Mouse (Mus musculus) C2C12 (cell line): ENCODE results near the gene Ccser2. TPM values are rescaled to one million over a fixed set of nuclear protein-coding genes. Genes with fewer than 3 reads are reported as not detected.

Experiments used
- H3K27me3 ChIP-seq: one replicate; pipeline ENCODE4 v1.6.1; 2011; ENCODE audit not compliant: control insufficient read depth, insufficient read depth, insufficient read length
- H3K36me3 ChIP-seq: one replicate; pipeline ENCODE4 v1.6.1; 2011; ENCODE audit not compliant: control insufficient read depth, insufficient read depth
- H3K4me3 ChIP-seq: one replicate; pipeline ENCODE4 v1.5.1; 2011; ENCODE audit warnings: mild to moderate bottlenecking, control low read depth; ENCODE audit not compliant: poor library complexity, insufficient read depth, severe bottlenecking
- H3K79me2 ChIP-seq: one replicate; pipeline ENCODE4 v1.6.1; 2011; ENCODE audit not compliant: control insufficient read depth, insufficient read depth
- H3K79me3 ChIP-seq: one replicate; pipeline ENCODE4 v1.6.1; 2011; ENCODE audit warnings: low read depth, control low read depth
- H3ac ChIP-seq: one replicate; pipeline ENCODE3; 2011; ENCODE audit warnings: low read depth; ENCODE audit not compliant: control insufficient read depth, insufficient read length
- CEBPB ChIP-seq: IDR thresholded peaks from one replicate; pipeline ENCODE4 v1.6.1; 2011; ENCODE audit warnings: low read depth, mild to moderate bottlenecking, control low read depth, moderate library complexity
- CTCF ChIP-seq: IDR thresholded peaks from one replicate; pipeline ENCODE4 v1.5.1; 2011; ENCODE audit not compliant: control insufficient read depth, insufficient read depth, insufficient read length
- FOSL1 ChIP-seq: IDR thresholded peaks from one replicate; pipeline ENCODE4 v1.8.0; 2011; ENCODE audit warnings: mild to moderate bottlenecking, low read length; ENCODE audit not compliant: poor library complexity, insufficient read depth, severe bottlenecking
- MAX ChIP-seq: IDR thresholded peaks from one replicate; pipeline ENCODE4 v1.6.1; 2011; ENCODE audit warnings: mild to moderate bottlenecking, control low read depth
- MYOD1 ChIP-seq: IDR thresholded peaks from one replicate; pipeline ENCODE4 v1.6.1; 2011; ENCODE audit warnings: low read depth; ENCODE audit not compliant: control insufficient read depth, insufficient read length
- MYOG ChIP-seq: IDR thresholded peaks from one replicate; pipeline ENCODE4 v1.6.1; 2011; ENCODE audit not compliant: control insufficient read depth, insufficient read length; ENCODE audit errors: extremely low read depth
- USF1 ChIP-seq: IDR thresholded peaks from one replicate; pipeline ENCODE4 v1.6.1; 2011; ENCODE audit warnings: low read depth, mild to moderate bottlenecking, control low read depth, moderate library complexity
- polyA plus RNA-seq: library from polyadenylated mRNA; unstranded; fragments of >200 nt; fragmentation: generic; extraction: Trizol; gene quantifications from one replicate; pipeline ENCODE4 v1.2.1, GENCODE M21; 2012; ENCODE audit warnings: missing spikeins

Ccser2 gene
- polyA plus RNA-seq, 1 experiment = 7.4 TPM

- no peaks in the 10 kb centered on the region for H3K36me3 ChIP-seq
- peaks cover 22% of the 10 kb centered on the region for H3K79me2 ChIP-seq
- no peaks in the 10 kb centered on the region for H3K27me3 ChIP-seq
- peaks cover 11% of the 10 kb centered on the region for H3K79me3 ChIP-seq
- H3K4me3 ChIP-seq = no peak overlapping the region
- no peak overlapping the region for H3ac ChIP-seq
- TF ChIP-seq MYOG (no peak), MYOD1 (no peak), MAX (no peak), USF1 (no peak)
Observed at GRCm38 (mm10) chr14:36971211-36971610, 2.6 kb upstream of the Ccser2 start.

DNA sequence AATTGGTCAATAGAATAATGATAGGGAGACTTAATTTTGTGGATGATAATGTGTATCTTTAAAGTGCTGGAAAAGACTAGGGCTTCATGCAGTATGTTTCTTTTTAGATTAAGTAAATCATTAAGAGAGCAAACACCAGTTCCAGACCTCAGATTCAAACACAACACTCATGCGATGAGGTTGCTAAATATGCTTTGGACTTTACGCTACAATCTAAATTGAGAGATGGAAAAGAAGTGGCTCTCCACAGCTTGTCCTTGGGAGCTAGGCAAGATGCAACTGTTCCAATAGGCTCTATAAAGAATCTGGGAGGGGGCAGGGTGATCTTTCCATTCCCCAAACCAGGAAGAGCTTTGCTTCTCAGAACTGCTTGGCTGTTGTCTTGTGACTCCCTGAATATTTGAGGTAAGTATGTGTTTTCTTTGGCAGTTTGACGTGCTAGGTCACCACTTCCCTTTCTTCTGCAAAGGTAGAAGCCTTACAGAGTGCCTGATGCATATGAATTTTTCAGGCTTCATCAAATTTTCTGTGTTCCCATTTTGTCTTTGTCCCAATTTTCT, 1.4 kb upstream of the Ccser2 start:
- TF ChIP-seq MAX (no peak), CEBPB (no peak), MYOD1 (no peak), CTCF (no peak), MYOG (no peak), FOSL1 (no peak), USF1 (no peak)
- H3K27me3 ChIP-seq = no peaks in the 10 kb centered on the region

DNA sequence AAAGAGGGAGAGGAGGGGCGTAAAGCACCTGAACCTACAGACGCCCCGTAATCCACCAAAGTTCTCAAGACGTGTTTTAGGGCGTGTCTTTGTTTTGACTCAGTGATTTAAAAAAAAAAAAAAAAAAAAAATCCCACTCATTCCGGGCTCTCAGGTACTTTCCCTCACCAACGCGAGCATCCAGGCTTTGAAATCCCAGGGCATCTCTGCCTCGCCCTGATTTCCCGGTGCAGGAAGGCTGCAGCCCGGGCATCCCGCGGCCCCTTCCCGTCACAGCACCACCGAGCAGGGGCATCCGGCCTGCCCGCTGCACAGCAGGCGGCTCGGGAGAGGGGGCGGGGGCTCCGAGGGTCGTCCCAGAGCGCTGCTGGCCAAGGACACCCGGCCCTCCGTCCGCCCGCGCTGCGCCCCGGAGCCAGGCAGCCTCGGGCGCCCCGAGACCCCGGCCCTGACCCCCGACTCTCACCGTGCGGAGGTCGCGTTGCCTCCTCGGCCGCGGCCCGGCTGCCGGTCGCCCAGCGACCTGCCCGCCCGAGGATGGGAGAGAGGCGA, 425 bp downstream of the Ccser2 start:
- H3K79me3 ChIP-seq = peaks cover 13% of the 10 kb centered on the region
- no peaks in the 10 kb centered on the region for H3K27me3 ChIP-seq
- peak overlapping the region; percentile 89 for H3ac ChIP-seq
- H3K4me3 ChIP-seq = peak overlapping the region; percentile 74
- TF ChIP-seq MYOG = no peak
- no peak for TF ChIP-seq MAX
- TF ChIP-seq USF1 = no peak
- TF ChIP-seq CTCF = no peak
- TF ChIP-seq FOSL1 = no peak
- TF ChIP-seq MYOD1 = no peak
- no peak for TF ChIP-seq CEBPB
- H3K36me3 ChIP-seq = no peaks in the 10 kb centered on the region
- peaks cover 52% of the 10 kb centered on the region for H3K79me2 ChIP-seq

More for the DNA sequence above, 1.4 kb upstream of the Ccser2 start:
- Histone ChIP-seq H3K79me2 (peaks cover 35% of the 10 kb centered on the region), H3K36me3 (no peaks in the 10 kb centered on the region), H3ac (no peak overlapping the region), H3K79me3 (peaks cover 13% of the 10 kb centered on the region), H3K4me3 (no peak overlapping the region)

GRCm38 (mm10) chr14:36965421-36965820, 3.2 kb downstream of the Ccser2 start:
- peaks cover 29% of the 10 kb centered on the region for H3K79me3 ChIP-seq
- H3K36me3 ChIP-seq = no peaks in the 10 kb centered on the region
- no peaks in the 10 kb centered on the region for H3K27me3 ChIP-seq
- TF ChIP-seq CEBPB = no peak
- TF ChIP-seq USF1 = no peak
- no peak for TF ChIP-seq FOSL1
- TF ChIP-seq MYOG = no peak
- no peak for TF ChIP-seq CTCF
- no peak for TF ChIP-seq MAX
- no peak for TF ChIP-seq MYOD1
- no peak overlapping the region for H3K4me3 ChIP-seq
- H3K79me2 ChIP-seq = peaks cover 76% of the 10 kb centered on the region
- H3ac ChIP-seq = no peak overlapping the region

DNA sequence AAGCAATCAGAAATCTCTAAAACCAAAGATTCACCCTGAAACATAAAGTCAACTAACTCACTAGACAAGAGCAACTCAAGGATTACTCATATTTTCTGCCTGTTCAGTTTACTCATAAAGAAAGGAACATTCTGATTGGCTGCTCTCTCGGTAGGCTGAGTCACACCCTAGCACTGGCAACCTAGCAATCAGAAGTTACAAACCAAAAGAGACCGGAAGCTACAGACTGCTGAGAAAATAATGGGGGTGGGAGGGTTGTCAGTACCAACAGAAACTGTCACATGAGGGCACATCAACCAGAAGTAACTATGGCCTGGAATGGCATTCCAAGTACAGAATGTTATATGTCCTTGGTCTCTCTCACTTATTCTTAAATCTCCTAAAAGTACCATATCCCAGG, 6.1 kb downstream of the Ccser2 start:
- Histone ChIP-seq H3K27me3 (no peaks in the 10 kb centered on the region), H3K36me3 (no peaks in the 10 kb centered on the region), H3K79me3 (peaks cover 29% of the 10 kb centered on the region), H3ac (no peak overlapping the region), H3K79me2 (peaks cover 90% of the 10 kb centered on the region), H3K4me3 (no peak overlapping the region)
- TF ChIP-seq MYOG = no peak
- no peak for TF ChIP-seq FOSL1

DNA sequence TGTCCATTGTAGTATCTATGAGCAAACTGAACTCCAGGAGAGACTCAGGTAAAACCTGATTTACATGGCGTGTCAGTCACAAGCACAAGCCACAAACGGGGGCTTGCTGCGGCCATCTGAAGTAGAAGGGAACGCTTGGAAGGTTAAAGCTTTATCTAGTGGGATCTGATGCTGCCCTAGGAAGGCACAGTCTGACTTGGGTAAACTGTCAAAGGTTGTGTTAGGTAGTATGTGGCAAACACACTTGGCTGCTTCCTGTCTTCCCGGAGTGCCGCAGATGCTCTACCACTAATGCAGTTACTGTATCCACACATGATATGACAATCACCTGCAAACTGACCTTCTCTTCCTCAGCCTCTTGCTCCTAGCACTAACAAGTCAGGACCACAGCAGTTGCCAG, 10.9 kb downstream of the Ccser2 start:
- Histone ChIP-seq H3K79me2 (peaks cover 68% of the 10 kb centered on the region), H3ac (no peak overlapping the region), H3K27me3 (no peaks in the 10 kb centered on the region), H3K36me3 (no peaks in the 10 kb centered on the region), H3K79me3 (peaks cover 34% of the 10 kb centered on the region), H3K4me3 (no peak overlapping the region)
- no peak for TF ChIP-seq MYOG
- TF ChIP-seq CEBPB = no peak
- no peak for TF ChIP-seq MYOD1
- TF ChIP-seq FOSL1 = no peak
- TF ChIP-seq USF1 = no peak
- no peak for TF ChIP-seq CTCF
- TF ChIP-seq MAX = no peak
